Comparison of ENCODE assay signal across 11 mouse cellular contexts in genomic region chr12:91734246-91735027, GRCm38 (mm10). TPM values are rescaled to one million over a fixed set of nuclear protein-coding genes. Genes with fewer than 3 reads are reported as not detected.
A peak's percentile ranks its signal among the peaks of the same experiment; 100 is the strongest.
DNase-seq lines count a peak whose midpoint lies in the region; ATAC-seq and TF ChIP-seq lines count a peak whose summit lies in the region.
"Had no signal": no experiment of that assay in that cellular context is flagged by ENCODE, and none has a peak within 500 bp of the region (broad histone marks: within the 10 kb centered on the region; RNA-seq: fewer than 3 reads in every experiment).

No protein-coding gene starts in this region.

- in situ Hi-C loops in Patski (cut with MboI; ENCODE audit: low pct_unique_long_range_greater_than_20kb) = no loop called here

- DNase-seq in limb, embryonic 14.5 days (ENCODE audit: low spot score) = peak; percentile 45
- no peak for DNase-seq in limb, embryonic 10.5 days (ENCODE audit: low spot score)
- peak; percentile 44 for DNase-seq in Patski (ENCODE audit: low read depth, low spot score)
- peak; percentile 38 for DNase-seq in kidney, postnatal 14 days
- peak; percentile 63 for DNase-seq in splenic B cell, adult 2 months (ENCODE audit: low read depth, low spot score)
- DNase-seq in frontal cortex, postnatal 14 days (ENCODE audit: low spot score in 2 of 2) = no peak
- DNase-seq in left cerebral cortex, adult 18-20 months (ENCODE audit: low spot score in 2 of 2) = no peak
- DNase-seq in embryo, embryonic 11 days = no peak
- DNase-seq: adrenal gland, postnatal 10 days had no signal

- 0 out of 2 replicates have a peak, but pooled peaks cover 2% of the 10 kb centered on the region for H3K4me1 ChIP-seq in limb, embryonic 14.5 days (ENCODE audit: control insufficient read depth, insufficient read depth, low read length)
- 0 out of 2 replicates have a peak, but pooled peaks cover 3% of the 10 kb centered on the region for H3K4me1 ChIP-seq in limb, embryonic 10.5 days
- H3K4me1 ChIP-seq: neural tube, embryonic 15.5 days had no signal

- no peak overlapping the region for H3K27ac ChIP-seq in limb, embryonic 14.5 days (replicated peaks; ENCODE audit: low read depth, low read length)
- no peak overlapping the region for H3K27ac ChIP-seq in limb, embryonic 10.5 days
- H3K27ac ChIP-seq: neural tube, embryonic 15.5 days had no signal

- H3K4me3 ChIP-seq in limb, embryonic 14.5 days (replicated peaks; ENCODE audit: low read length) = no peak overlapping the region
- H3K4me3 ChIP-seq in limb, embryonic 10.5 days = no peak overlapping the region
- H3K4me3 ChIP-seq: forebrain, embryonic 13.5 days; neural tube, embryonic 15.5 days had no signal

- no peak for TF ChIP-seq CTCF in Patski (IDR thresholded peaks at IDR 0.05)

- POLR2A ChIA-PET in Patski (lab: Charles Lee) = interaction anchor here (0.9 kb wide), 1 partner anchor 40 kb away, joined by 3 read pairs; no protein-coding TSS in a partner anchor

- no peak overlapping the region for H3K9ac ChIP-seq in limb, embryonic 14.5 days (ENCODE audit: low read depth, low read length, severe bottlenecking)
- H3K9ac ChIP-seq: forebrain, embryonic 13.5 days; neural tube, embryonic 15.5 days had no signal

- no peak overlapping the region for H3K4me2 ChIP-seq in limb, embryonic 14.5 days (replicated peaks; ENCODE audit: low read depth, low read length, severe bottlenecking)
- H3K4me2 ChIP-seq: forebrain, embryonic 13.5 days; neural tube, embryonic 15.5 days had no signal

- no peaks in the 10 kb centered on the region for H3K27me3 ChIP-seq in limb, embryonic 14.5 days (ENCODE audit: control insufficient read depth, insufficient read depth, low read length)
- H3K27me3 ChIP-seq in limb, embryonic 10.5 days (ENCODE audit: low read depth, poor library complexity, severe bottlenecking) = no peaks in the 10 kb centered on the region
- no peaks in the 10 kb centered on the region for H3K27me3 ChIP-seq in Patski
- H3K27me3 ChIP-seq in splenic B cell, adult 2 months (ENCODE audit: control insufficient read depth, insufficient read depth, low read length, poor library complexity, severe bottlenecking) = no peaks in the 10 kb centered on the region
- H3K27me3 ChIP-seq: forebrain, embryonic 13.5 days; neural tube, embryonic 15.5 days had no signal

- no peak for ATAC-seq in limb, embryonic 14.5 days (ENCODE audit: low FRiP score, low read depth)
- ATAC-seq in Patski = peak; percentile 79
- ATAC-seq: forebrain, embryonic 13.5 days had no signal

- no peaks in the 10 kb centered on the region for H3K36me3 ChIP-seq in limb, embryonic 14.5 days (ENCODE audit: control insufficient read depth, insufficient read depth, low read length)
- H3K36me3 ChIP-seq in limb, embryonic 10.5 days = no peaks in the 10 kb centered on the region
- H3K36me3 ChIP-seq in splenic B cell, adult 2 months (ENCODE audit: control insufficient read depth, insufficient read depth, low read length, poor library complexity, severe bottlenecking) = no peaks in the 10 kb centered on the region

- H3K9me3 ChIP-seq in limb, embryonic 14.5 days (ENCODE audit: control insufficient read depth, low read length) = no peaks in the 10 kb centered on the region
- no peaks in the 10 kb centered on the region for H3K9me3 ChIP-seq in limb, embryonic 10.5 days (replicated peaks)
- H3K9me3 ChIP-seq: forebrain, embryonic 13.5 days; neural tube, embryonic 15.5 days had no signal

- CTCF ChIA-PET in Patski (lab: Charles Lee) = interaction anchor here (0.9 to 1.3 kb wide), 3 partner anchors 14 to 44 kb away, joined by 3 to 4 read pairs (median 3); no protein-coding TSS in a partner anchor

- no peak for TF ChIP-seq POLR2A in limb, embryonic 14.5 days (IDR thresholded peaks at IDR 0.05; ENCODE audit: borderline replicate concordance, extremely low read depth, insufficient read depth, insufficient read length)

- WGBS in limb, embryonic 14.5 days = 64% methylated on average over 15 of the region's 15 CpGs
- 80% methylated on average over 15 of the region's 15 CpGs for WGBS in limb, embryonic 10.5 days

RNA-seq across cellular contexts. Expression of gene Ston2, which starts 53.8 kb away (rescaled TPM):
- polyA plus RNA-seq in limb, embryonic 14.5 days (2012; rRNA removed) = 9.9 and 10.4 TPM in 2 replicates
- polyA plus RNA-seq in limb, embryonic 14.5 days (2014; fragmentation: Nextera tagmentation; extraction: Ambion mirVana) = 9.6 and 10.8 TPM in 2 replicates
- polyA plus RNA-seq in limb, embryonic 10.5 days (2016; fragmentation: Nextera tagmentation; extraction: Ambion mirVana) = 4.7 and 5.5 TPM in 2 replicates
- 14.8 TPM for polyA plus RNA-seq in Patski (2021)
- 10 to 100 TPM; 18.0 to 18.8 TPM for total RNA-seq in left cerebral cortex, adult 18-20 months (2021)

Comparison
In these comparisons a context has a peak if more than half of its experiments do, and no peak if none do; other contexts are left out.
1. DNase-seq: peak in limb, embryonic 14.5 days (single experiment), Patski (single experiment), kidney, postnatal 14 days (single experiment) and splenic B cell, adult 2 months (single experiment); none in limb, embryonic 10.5 days (single experiment), frontal cortex, postnatal 14 days (0 of 2), left cerebral cortex, adult 18-20 months (0 of 2) and embryo, embryonic 11 days (single experiment).